Mouse (Mus musculus): ENCODE results near the gene Lefty2.

Lefty2 gene

GRCm38 (mm10) chr1:180901107-180901506 lies 8.2 kb downstream of the Lefty2 start:
- peak; percentile 48 for DNase-seq

DNA sequence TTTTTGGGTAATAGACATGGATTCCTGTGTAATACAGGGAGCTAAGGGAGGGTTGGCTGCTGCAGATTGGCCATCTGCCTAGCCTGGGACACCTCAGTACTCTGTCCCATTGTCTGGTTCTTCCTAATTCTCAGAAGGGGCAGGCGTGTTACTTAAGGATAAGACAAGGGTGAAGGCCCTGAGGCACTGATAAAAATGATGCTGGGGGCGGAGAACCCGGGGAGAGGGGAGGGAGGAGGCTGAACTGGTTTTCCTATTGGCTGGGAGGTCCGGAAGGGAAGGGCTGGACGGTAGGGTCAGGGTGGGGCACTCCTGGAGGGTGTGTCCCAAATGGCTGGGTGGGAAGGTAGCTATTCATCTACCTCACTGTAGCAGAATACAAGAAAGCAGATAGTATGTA lies 10.0 kb downstream of the Lefty2 start:
- DNase-seq: no peak

DNA sequence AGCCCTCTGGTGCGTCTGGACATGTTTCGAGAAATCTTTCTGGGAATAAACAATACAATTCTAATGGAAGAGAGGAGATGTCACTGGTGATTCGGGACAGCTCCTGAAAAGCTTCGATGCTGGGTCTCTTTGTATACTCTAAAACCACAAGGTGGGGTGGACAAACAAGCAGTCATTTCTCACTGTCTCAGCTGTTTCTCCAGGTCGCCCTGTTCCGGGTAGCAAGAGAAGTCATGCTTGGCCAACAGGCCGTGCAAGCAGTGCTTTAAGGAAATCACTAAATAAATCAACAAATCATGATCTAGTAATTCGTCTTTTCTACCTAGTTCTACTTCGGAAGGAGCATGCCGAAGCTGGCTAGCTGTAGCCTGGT lies 10.7 kb downstream of the Lefty2 start:
- no peak for DNase-seq

GRCm38 (mm10) chr1:180904039-180904814 lies 11.3 kb downstream of the Lefty2 start, which contains the start of gene Pycr2:
Gene Pycr2 (plus strand): TSS chr1:180904293.
- DNase-seq: peak; percentile 95

DNA sequence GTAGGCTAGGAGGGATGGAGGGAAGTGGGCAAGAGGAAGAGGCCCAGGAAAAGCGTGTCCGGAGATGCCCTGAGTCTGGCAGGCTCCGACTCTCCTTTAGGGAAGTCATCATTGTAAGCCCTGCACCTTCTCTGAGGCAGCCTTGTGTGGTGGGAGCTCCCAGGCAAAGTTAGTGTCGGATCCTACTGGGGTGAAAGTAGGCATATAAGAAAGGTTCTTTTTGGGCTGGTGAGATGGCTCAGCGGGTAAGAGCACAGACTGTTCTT lies 11.8 kb downstream of the Lefty2 start:
- DNase-seq: no peak

DNA sequence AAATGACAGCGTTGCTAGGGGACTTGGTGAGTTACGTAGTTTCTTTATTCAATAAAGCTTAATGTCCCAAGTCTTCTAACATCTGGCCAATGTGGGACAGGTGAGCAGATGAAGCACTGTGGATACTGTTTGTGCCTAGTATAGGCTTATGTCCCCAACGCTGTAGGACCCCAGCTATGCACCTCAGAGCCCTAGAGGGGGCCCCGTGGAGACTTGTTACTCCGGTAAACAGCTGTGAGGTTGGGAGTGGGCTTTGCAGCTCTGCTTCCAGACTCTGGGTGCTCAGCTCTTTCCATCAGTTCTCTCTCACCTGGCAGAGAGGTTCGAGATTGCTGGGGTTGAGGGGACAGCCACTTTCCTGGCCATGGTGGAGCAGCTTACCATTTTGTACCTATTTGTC lies 12.4 kb downstream of the Lefty2 start:
- DNase-seq: no peak

DNA sequence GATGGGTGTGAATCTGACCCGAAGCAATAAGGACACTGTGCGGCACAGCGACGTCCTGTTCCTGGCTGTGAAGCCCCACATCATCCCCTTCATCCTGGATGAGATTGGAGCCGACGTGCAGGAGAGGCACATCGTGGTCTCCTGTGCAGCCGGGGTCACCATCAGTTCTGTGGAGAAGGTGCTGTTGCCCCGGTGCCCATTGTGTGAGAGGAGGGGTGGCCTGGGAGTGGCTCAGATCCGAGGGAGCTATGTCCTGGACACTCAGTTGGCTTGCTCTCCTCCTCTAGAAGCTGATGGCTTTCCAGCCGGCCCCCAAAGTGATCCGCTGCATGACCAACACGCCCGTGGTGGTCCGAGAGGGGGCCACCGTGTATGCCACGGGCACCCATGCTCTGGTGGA lies 13.0 kb downstream of the Lefty2 start:
- no peak for DNase-seq

GRCm38 (mm10) chr1:180906461-180907147 lies 13.7 kb downstream of the Lefty2 start:
- no peak for DNase-seq

GRCm38 (mm10) chr1:180911138-180911537 lies 18.2 kb downstream of the Lefty2 start:
- no peak for DNase-seq

DNA sequence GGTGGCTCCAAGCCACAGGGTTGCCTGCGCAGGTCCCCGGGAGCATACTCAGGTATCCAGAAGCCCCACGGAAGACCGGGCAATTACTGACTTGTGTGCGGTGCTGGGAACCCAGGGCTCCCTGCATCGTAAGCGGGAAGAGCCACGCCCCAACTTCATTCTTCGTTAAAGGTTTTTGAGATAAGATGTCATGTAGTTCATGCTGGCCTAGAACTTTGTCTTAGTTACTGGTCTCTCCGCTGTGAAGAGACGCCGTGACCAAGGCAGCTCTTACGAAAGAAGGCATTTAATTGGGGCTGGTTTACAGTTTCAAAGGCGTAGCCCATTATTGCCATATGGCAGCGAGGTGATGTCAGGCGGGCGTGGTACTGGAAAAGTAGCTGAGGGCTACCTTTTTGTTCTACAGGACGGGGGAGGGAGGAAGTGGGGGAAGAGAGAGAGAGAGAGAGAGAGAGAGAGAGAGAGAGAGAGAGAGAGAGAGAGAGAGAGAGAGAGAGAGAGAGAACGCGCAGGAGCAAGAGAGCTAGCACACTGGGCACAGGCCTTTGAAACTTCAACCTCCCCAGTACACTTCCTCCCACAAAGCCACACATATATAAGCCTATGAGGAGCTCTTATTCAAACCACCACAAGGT lies 18.9 kb downstream of the Lefty2 start:
- no peak for DNase-seq

DNA sequence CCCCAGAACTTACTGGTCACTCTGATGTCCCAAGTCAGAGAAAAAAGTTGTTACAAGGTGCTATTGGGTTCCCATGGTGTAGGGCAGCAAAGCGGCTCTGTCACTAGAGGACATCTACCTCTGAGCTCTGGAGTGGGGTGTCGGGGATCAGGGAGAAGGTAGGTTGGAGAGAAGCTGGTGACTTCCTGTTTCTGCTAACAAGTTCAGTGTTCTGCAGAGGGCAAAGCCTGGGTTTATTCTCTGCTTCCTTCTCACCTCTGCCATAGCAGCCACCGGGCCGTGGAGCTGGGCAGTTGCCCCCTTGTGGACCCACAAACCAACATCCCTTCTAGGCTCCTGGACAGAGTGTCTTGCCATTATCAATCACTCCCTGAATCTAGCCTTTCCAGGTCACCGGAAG lies 19.9 kb downstream of the Lefty2 start:
- DNase-seq: no peak

- no peak for DNase-seq
Observed at GRCm38 (mm10) chr1:180913797-180914196, 20.9 kb downstream of the Lefty2 start.

- DNase-seq: no peak
Observed at GRCm38 (mm10) chr1:180916425-180916824, 23.5 kb downstream of the Lefty2 start.

DNA sequence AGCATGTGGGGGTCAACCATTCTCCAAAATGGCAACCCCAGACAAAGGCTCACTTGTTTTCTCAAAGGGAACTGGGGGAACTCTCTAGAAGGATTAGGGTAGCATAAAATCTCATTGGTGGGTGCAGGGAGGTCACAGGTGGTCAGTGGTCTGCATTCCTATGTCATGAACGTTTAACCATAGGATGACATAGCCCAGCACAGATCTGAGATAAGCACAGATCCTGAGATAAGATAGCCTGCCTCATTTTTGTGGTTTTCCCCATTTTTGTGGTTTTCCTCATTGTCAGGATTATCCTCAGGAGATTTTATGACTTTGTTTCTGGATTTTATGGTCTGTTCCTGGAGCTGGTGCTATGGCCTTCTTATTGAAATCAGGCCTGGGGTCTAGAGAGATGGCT lies 24.1 kb downstream of the Lefty2 start:
- DNase-seq: no peak

DNA sequence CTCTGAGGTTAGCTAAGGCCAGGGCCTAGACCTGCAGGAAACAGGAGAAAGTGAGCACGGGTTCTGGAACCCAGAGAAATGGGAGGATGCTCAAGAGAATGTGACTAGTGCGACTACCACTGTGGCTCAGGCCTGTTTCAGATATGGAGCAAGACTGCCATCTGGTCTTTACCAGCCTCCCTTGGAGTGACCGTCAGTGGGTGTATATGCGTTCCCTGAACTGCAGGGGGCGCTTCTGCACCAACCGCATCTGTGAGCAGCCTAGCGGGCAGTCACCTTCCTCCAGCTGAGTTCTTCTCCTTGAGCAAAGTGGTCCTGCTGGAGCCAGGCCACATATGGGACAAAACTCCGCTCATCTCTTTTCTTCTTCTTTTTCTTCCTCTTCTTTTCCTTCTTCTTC lies 26.8 kb downstream of the Lefty2 start:
- no peak for DNase-seq

- DNase-seq: no peak
Observed at GRCm38 (mm10) chr1:180922273-180923048, 29.6 kb downstream of the Lefty2 start.

GRCm38 (mm10) chr1:180924737-180925136 lies 31.8 kb downstream of the Lefty2 start:
- no peak for DNase-seq

GRCm38 (mm10) chr1:180926286-180926685 lies 33.4 kb downstream of the Lefty2 start:
- DNase-seq: no peak

DNA sequence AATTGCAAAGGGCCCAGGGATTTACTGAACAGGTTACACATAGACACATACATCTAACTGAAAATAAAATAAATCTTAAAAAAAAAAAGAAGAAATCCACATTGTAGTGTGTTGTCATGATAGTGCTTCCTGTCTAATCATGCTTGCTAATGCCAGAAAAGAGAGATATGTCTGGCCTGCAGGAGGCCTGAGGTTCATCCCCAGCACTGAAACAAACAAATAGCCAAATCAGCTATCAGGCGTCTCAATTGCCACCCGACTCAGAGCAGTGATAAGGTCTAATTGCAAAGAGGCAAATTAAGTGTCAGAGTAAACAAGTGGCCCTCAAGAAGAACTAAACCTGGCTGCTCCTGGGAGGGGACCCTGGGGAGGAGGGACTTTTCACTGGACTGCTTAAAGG lies 36.7 kb downstream of the Lefty2 start:
- DNase-seq: no peak

DNA sequence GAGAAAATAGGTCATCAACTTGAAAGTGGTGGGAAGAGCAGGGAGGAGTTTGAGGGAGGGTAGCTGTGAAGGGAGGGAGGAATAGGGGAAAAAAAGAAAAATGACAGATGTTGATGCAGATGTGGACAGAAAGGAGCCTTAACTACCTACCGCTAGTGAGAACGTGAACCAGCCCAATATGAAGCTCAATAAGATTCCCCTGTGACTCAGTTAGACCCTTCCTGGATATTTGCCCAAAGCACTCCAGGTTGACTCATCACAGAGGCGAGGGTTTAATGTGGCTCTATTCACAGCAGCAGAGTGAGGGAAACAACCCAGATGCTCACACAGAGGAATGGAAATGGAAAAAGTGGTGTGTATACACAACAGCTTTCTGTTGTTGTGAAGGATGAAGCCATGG lies 38.2 kb downstream of the Lefty2 start:
- no peak for DNase-seq

- no peak for DNase-seq
Observed at GRCm38 (mm10) chr1:180933659-180934058, 40.8 kb downstream of the Lefty2 start.

DNA sequence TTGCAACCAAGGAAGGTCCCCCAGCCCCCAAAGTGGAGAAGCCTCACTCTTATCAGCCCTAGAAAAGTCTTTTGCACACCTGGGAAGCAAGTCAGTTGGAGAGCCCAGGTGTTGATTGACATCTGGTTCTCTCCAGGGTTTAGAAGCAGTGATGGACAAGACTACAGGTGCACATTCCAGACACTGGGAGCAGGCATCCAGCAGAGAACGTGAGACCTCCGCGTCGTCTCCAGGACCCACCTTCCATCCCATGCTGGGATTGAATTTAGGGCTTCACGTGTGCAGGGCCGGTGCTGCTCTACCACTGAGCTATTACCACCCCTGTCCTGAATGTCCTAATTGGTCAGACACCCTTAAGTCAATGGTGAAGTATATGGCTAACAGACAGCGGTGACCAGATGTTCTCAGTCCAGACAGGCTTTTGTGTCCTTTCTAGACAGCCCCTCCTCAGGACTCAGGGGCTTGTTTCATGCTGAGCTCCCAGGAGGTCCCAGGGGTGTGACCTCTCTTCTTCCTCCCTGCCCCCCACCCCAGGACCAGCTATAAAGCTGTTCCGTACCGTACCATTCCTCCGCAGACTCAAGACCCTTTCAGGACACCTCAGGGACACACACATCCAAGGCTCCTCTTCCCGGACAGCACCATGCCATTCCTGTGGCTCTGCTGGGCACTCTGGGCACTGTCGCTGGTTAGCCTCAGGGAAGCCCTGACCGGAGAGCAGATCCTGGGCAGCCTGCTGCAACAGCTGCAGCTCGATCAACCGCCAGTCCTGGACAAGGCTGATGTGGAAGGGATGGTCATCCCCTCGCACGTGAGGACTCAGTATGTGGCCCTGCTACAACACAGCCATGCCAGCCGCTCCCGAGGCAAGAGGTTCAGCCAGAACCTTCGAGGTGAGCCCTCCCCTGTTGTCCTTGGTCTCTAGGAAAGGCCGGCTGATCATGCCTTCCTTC lies 41.8 kb downstream of the Lefty2 start, which contains the start of gene Lefty1:
Gene Lefty1 (plus strand): TSS at position 556 of the 953 bp plus-strand sequence.
- no peak for DNase-seq

All from kidney, adult 9 months (tissue).